Mouse (Mus musculus) stomach, embryonic 16.5 days (tissue): Measurements from ENCODE around the gene Kcnh5. TPM values are rescaled to one million over a fixed set of nuclear protein-coding genes. Genes with fewer than 3 reads are reported as not detected.

Source experiments
- ATAC-seq: fragments of 200-750 bp; cut with Nextera tagmentation; 2 replicates; pipeline ENCODE4 v1.8.0; 2017; ENCODE audit warnings: moderate number of reproducible peaks, moderate TSS enrichment; ENCODE audit not compliant: insufficient read depth, low FRiP score
- H3K27ac ChIP-seq: fragments of 300-500 bp; sonication (generic); 2 replicates; pipeline ENCODE4 v1.5.1; 2014; ENCODE audit warnings: low read length
- H3K27me3 ChIP-seq: fragments of 300-500 bp; sonication (generic); 2 replicates; pipeline ENCODE4 v1.6.1; 2014; ENCODE audit warnings: low read length, control low read depth, mixed read lengths; ENCODE audit not compliant: control insufficient read depth, insufficient read depth
- H3K36me3 ChIP-seq: fragments of 300-500 bp; sonication (generic); 2 replicates; pipeline ENCODE4 v1.6.1; 2014; ENCODE audit warnings: low read length; ENCODE audit not compliant: control insufficient read depth, insufficient read depth
- H3K4me1 ChIP-seq: fragments of 300-500 bp; sonication (generic); 2 replicates; pipeline ENCODE4 v1.6.1; 2014; ENCODE audit warnings: low read length, control low read depth, mixed read lengths; ENCODE audit not compliant: control insufficient read depth, insufficient read depth
- H3K4me2 ChIP-seq: fragments of 300-500 bp; sonication (generic); 2 replicates; pipeline ENCODE4 v1.6.1; 2014; ENCODE audit warnings: low read depth, low read length, mixed read lengths
- H3K4me3 ChIP-seq: fragments of 300-500 bp; sonication (generic); replicated peaks from 2 replicates; pipeline ENCODE4 v1.5.1; 2014; ENCODE audit warnings: mild to moderate bottlenecking, low read length
- H3K9ac ChIP-seq: fragments of 300-500 bp; sonication (generic); 2 replicates; pipeline ENCODE4 v1.6.1; 2014; ENCODE audit warnings: low read length
- H3K9me3 ChIP-seq: fragments of 300-500 bp; sonication (generic); replicated peaks from 2 replicates; pipeline ENCODE4 v1.6.1; 2016; ENCODE audit warnings: low read length, control low read depth; ENCODE audit not compliant: control insufficient read depth
- WGBS: fragments of 180-500 bp; shearing (Covaris S2); extraction: QIAGEN DNeasy Blood & Tissue Kit; methylation state at CpG from one replicate; pipeline ENCODE4 v1.1.7; 2014; 5-methylcytosine and 5-hydroxymethylcytosine counted together
- polyA plus RNA-seq: library from polyadenylated mRNA; unstranded; fragments of >200 nt; fragmentation: Nextera tagmentation; extraction: Ambion mirVana; gene quantifications from 2 replicates; pipeline ENCODE4 v1.2.1, GENCODE M21; 2015

Kcnh5 gene
- polyA plus RNA-seq, 1 experiment from 2014 or later, result 0.13 TPM

GRCm38 (mm10) chr12:74848611-74849347, 328.4 kb downstream of the Kcnh5 start:
- H3K27me3 ChIP-seq, result no peaks in the 10 kb centered on the region
- 83% methylated on average over 12 of the region's 12 CpGs for WGBS
- no peaks in the 10 kb centered on the region for H3K9me3 ChIP-seq
- ATAC-seq, result no peak
- H3K4me3 ChIP-seq, result no peak overlapping the region
- H3K9ac ChIP-seq, result no peak overlapping the region
- no peaks in the 10 kb centered on the region for H3K4me1 ChIP-seq
- H3K27ac ChIP-seq, result no peak overlapping the region
- no peaks in the 10 kb centered on the region for H3K36me3 ChIP-seq
- no peak overlapping the region for H3K4me2 ChIP-seq

Other genes starting within 250 kb of the Kcnh5 start
- gene Rhoj, start 131.0 kb upstream of the Kcnh5 start, polyA plus RNA-seq, result 68.1 and 72.7 TPM in 2 replicates
- not detected in 2 replicates for gene Gphb5, start 239.4 kb upstream of the Kcnh5 start, polyA plus RNA-seq